Comparison of ENCODE assay signal across 15 mouse cellular contexts in the genomic region with DNA sequence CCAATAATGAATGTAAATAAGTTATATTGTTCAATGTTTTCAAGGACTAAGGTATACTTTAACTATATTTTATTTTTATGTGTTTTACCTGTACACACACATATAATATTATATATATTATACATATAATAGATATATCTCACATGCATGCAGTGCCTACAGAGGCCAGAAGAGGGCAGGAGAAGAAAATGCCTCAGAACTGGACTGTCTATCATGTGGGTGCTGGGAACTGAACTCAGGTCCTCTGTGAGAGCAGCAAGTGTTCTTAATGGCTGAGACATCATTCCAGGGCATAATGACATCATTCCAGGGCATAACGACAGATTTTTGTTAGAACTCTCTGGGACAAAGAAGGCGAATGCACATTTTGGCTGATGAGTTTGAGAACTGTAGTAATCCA. TPM values are rescaled to one million over a fixed set of nuclear protein-coding genes. Genes with fewer than 3 reads are reported as not detected.
DNase-seq lines count a peak whose midpoint lies in the region; ATAC-seq and TF ChIP-seq lines count a peak whose summit lies in the region.
"Had no signal": no experiment of that assay in that cellular context is flagged by ENCODE, and none has a peak within 500 bp of the region (broad histone marks: within the 10 kb centered on the region; RNA-seq: fewer than 3 reads in every experiment).

No protein-coding gene starts in this region.

- DNase-seq in hindbrain, postnatal 0 days (ENCODE audit: low spot score), result no peak
- no peak for DNase-seq in hindbrain, embryonic 11.5 days (ENCODE audit: low spot score)
- DNase-seq in lung, postnatal 10 days, result peak; percentile 17
- DNase-seq in lung, postnatal 14 days, result no peak
- DNase-seq in MEL (ENCODE audit: low read depth, low spot score) (peak; percentile 6), adipocyte (ENCODE audit: low spot score) (peak; percentile 23)
- no peak for DNase-seq in adrenal gland, adult 8-10 months
- DNase-seq: adrenal gland, postnatal 14 days; kidney, adult 2 months; liver, embryonic 13.5 days; right cerebral cortex, postnatal 14 days; thymus, adult 2 months had no signal

- no peak overlapping the region for H3K4me2 ChIP-seq in hindbrain, postnatal 0 days (ENCODE audit: low read depth, low read length)
- no peak overlapping the region for H3K4me2 ChIP-seq in hindbrain, embryonic 11.5 days (replicated peaks; ENCODE audit: low read depth, low read length)
- H3K4me2 ChIP-seq: heart, embryonic 12.5 days; liver, embryonic 13.5 days had no signal

- no peak for TF ChIP-seq EP300 in MEL (IDR thresholded peaks at IDR 0.05; ENCODE audit: low read depth in 1 of 2, low read length in 2 of 2)

- no peaks in the 10 kb centered on the region for H3K36me3 ChIP-seq in hindbrain, postnatal 0 days (ENCODE audit: insufficient read depth, low read length)
- H3K36me3 ChIP-seq in hindbrain, embryonic 11.5 days (ENCODE audit: control insufficient read depth, insufficient read depth, low read length), result no peaks in the 10 kb centered on the region
- no peaks in the 10 kb centered on the region for H3K36me3 ChIP-seq in MEL (ENCODE audit: control insufficient read depth in 1 of 2, insufficient read depth in 2 of 2, low read length in 2 of 2)
- H3K36me3 ChIP-seq: liver, embryonic 13.5 days had no signal

- TF ChIP-seq RAD21 in MEL (IDR thresholded peaks at IDR 0.05; ENCODE audit: low read depth, low read length), result no peak

- H3K4me1 ChIP-seq in hindbrain, postnatal 0 days (ENCODE audit: insufficient read depth, low read length), result 0 out of 2 replicates have a peak, but pooled peaks cover 3% of the 10 kb centered on the region
- H3K4me1 ChIP-seq in hindbrain, embryonic 11.5 days (replicated peaks; ENCODE audit: control insufficient read depth, insufficient read depth, low read length), result no peaks in the 10 kb centered on the region
- H3K4me1 ChIP-seq in MEL (ENCODE audit: control insufficient read depth in 1 of 2, insufficient read depth in 2 of 2, low read length in 2 of 2), result no peaks in the 10 kb centered on the region; a peak in 1 of 4 replicates

- H3K9me3 ChIP-seq in hindbrain, postnatal 0 days (ENCODE audit: low read length), result no peaks in the 10 kb centered on the region
- no peaks in the 10 kb centered on the region for H3K9me3 ChIP-seq in hindbrain, embryonic 11.5 days (ENCODE audit: control insufficient read depth, low read length)
- no peaks in the 10 kb centered on the region for H3K9me3 ChIP-seq in MEL (replicated peaks; ENCODE audit: insufficient read depth, low read length)
- H3K9me3 ChIP-seq: embryonic facial prominence, embryonic 13.5 days; forebrain, embryonic 13.5 days; heart, embryonic 12.5 days; liver, embryonic 13.5 days had no signal

- ATAC-seq in hindbrain, postnatal 0 days, result no peak
- no peak for ATAC-seq in hindbrain, embryonic 11.5 days (ENCODE audit: low FRiP score)
- ATAC-seq: forebrain, embryonic 13.5 days had no signal

- no peaks in the 10 kb centered on the region for H3K27me3 ChIP-seq in hindbrain, postnatal 0 days (ENCODE audit: insufficient read depth, low read length)
- no peaks in the 10 kb centered on the region for H3K27me3 ChIP-seq in hindbrain, embryonic 11.5 days (ENCODE audit: control insufficient read depth, insufficient read depth, low read length)
- no peaks in the 10 kb centered on the region for H3K27me3 ChIP-seq in MEL (ENCODE audit: control insufficient read depth in 1 of 2, insufficient read depth in 2 of 2, low read length in 2 of 2)
- H3K27me3 ChIP-seq: embryonic facial prominence, embryonic 13.5 days; forebrain, embryonic 13.5 days; heart, embryonic 12.5 days had no signal

- no peak overlapping the region for H3K27ac ChIP-seq in hindbrain, postnatal 0 days
- H3K27ac ChIP-seq in hindbrain, embryonic 11.5 days (ENCODE audit: low read depth, low read length), result no peak overlapping the region
- H3K27ac ChIP-seq in MEL (ENCODE audit: control insufficient read depth, low read depth, low read length), result no peak overlapping the region
- H3K27ac ChIP-seq: embryonic facial prominence, embryonic 13.5 days; forebrain, embryonic 13.5 days; liver, embryonic 13.5 days had no signal

- no peak overlapping the region for H3K9ac ChIP-seq in hindbrain, postnatal 0 days (replicated peaks; ENCODE audit: low read length)
- H3K9ac ChIP-seq in hindbrain, embryonic 11.5 days (ENCODE audit: low read depth, low read length), result no peak overlapping the region
- H3K9ac ChIP-seq in MEL (ENCODE audit: control insufficient read depth, low read depth, low read length, poor library complexity, severe bottlenecking), result no peak overlapping the region
- H3K9ac ChIP-seq: embryonic facial prominence, embryonic 13.5 days; heart, embryonic 12.5 days; liver, embryonic 13.5 days had no signal

- no peak for TF ChIP-seq POLR2A in MEL (IDR thresholded peaks at IDR 0.05; ENCODE audit: control insufficient read depth in 1 of 2, insufficient read depth in 1 of 2, low read depth in 1 of 2, low read length in 2 of 2, poor library complexity in 1 of 2)

- TF ChIP-seq CTCF in hindbrain, postnatal 0 days (IDR thresholded peaks at IDR 0.05; ENCODE audit: low read depth), result peak; percentile 48
- 0 out of 6 replicates have a peak, but pooled peaks of 1 of the 3 experiments have one; percentile 14 for TF ChIP-seq CTCF in MEL (IDR thresholded peaks at IDR 0.05 in 2 of 3, conservative IDR thresholded peaks at IDR 0.05 in 1 of 3; ENCODE audit: control insufficient read depth in 1 of 3, insufficient read depth in 1 of 3, low read depth in 2 of 3, low read length in 3 of 3, poor library complexity in 1 of 3, severe bottlenecking in 1 of 3)

- no peak overlapping the region for H3K4me3 ChIP-seq in hindbrain, postnatal 0 days (ENCODE audit: low read length)
- H3K4me3 ChIP-seq in hindbrain, embryonic 11.5 days (ENCODE audit: low read depth, low read length), result no peak overlapping the region
- no peak overlapping the region for H3K4me3 ChIP-seq in MEL (ENCODE audit: control insufficient read depth in 1 of 2, insufficient read depth in 1 of 2, low read depth in 2 of 2, low read length in 2 of 2)
- H3K4me3 ChIP-seq: heart, embryonic 12.5 days; liver, embryonic 13.5 days had no signal

- H3K79me2 ChIP-seq in MEL (ENCODE audit: control insufficient read depth, insufficient read depth, low read length, poor library complexity), result no peaks in the 10 kb centered on the region

- WGBS in hindbrain, postnatal 0 days, result 98% methylated on average over 2 of the region's 2 CpGs
- WGBS in hindbrain, embryonic 11.5 days, result 97% methylated on average over 2 of the region's 2 CpGs

TF ChIP-seq in MEL, 35 proteins besides CTCF, POLR2A, EP300 and RAD21:
- TF ChIP-seq ZC3H11A (IDR thresholded peaks at IDR 0.05; ENCODE audit: low read depth, low read length) (no peak), MAX (IDR thresholded peaks at IDR 0.05; ENCODE audit: low read length) (no peak), NRF1 (IDR thresholded peaks at IDR 0.05; ENCODE audit: insufficient read depth, low read depth, low read length, poor library complexity, severe bottlenecking) (no peak), TCF12 (IDR thresholded peaks at IDR 0.05; ENCODE audit: low read depth, low read length) (no peak), ETS1 (IDR thresholded peaks at IDR 0.05; ENCODE audit: low read depth, low read length) (no peak), GABPA (IDR thresholded peaks at IDR 0.05; ENCODE audit: low read depth, low read length) (no peak), ELF1 (IDR thresholded peaks at IDR 0.05; ENCODE audit: low read depth, low read length) (no peak), MYB (IDR thresholded peaks at IDR 0.05; ENCODE audit: low read depth, low read length) (no peak), TAL1 (IDR thresholded peaks at IDR 0.05; ENCODE audit: low read length) (no peak), TBP (IDR thresholded peaks at IDR 0.05; ENCODE audit: low read depth, low read length) (no peak), NELFE (IDR thresholded peaks at IDR 0.05; ENCODE audit: low read depth, low read length) (no peak), CHD1 (IDR thresholded peaks at IDR 0.05; ENCODE audit: low read depth, low read length) (no peak)

RNA-seq across cellular contexts. Expression of a gene that starts 2.6 kb away (rescaled TPM):
- 193 and 228 TPM in 2 replicates for total RNA-seq in hindbrain, postnatal 0 days (2014; rRNA removed)
- 181 and 195 TPM in 2 replicates for polyA plus RNA-seq in hindbrain, postnatal 0 days (2015; fragmentation: Nextera tagmentation; extraction: Ambion mirVana)
- polyA plus RNA-seq in hindbrain, embryonic 11.5 days (2014; fragmentation: Nextera tagmentation; extraction: Ambion mirVana), result 242 and 302 TPM in 2 replicates
- not detected in 2 replicates for total RNA-seq in MEL (2012; rRNA removed)
- polyA plus RNA-seq in MEL (2012; ENCODE audit: insufficient read depth in 1 of 2, insufficient read length in 2 of 2, low read depth in 1 of 2, low replicate concordance in 2 of 2, missing spikeins in 1 of 2), result not detected
- 10 to 100 TPM in 1 of 4 experiments, 1 to 10 TPM in 3; 5.1 to 11.5 (median 7.9) TPM for total RNA-seq in adrenal gland, adult 8-10 months (2022)

RNA-seq across cellular contexts. Expression of a gene that starts 47.8 kb away (rescaled TPM):
- total RNA-seq in hindbrain, postnatal 0 days (2014; rRNA removed), result 25.1 and 28.1 TPM in 2 replicates
- polyA plus RNA-seq in hindbrain, postnatal 0 days (2015; fragmentation: Nextera tagmentation; extraction: Ambion mirVana), result 27.3 and 30.4 TPM in 2 replicates
- polyA plus RNA-seq in hindbrain, embryonic 11.5 days (2014; fragmentation: Nextera tagmentation; extraction: Ambion mirVana), result 61.9 and 75.6 TPM in 2 replicates
- total RNA-seq in MEL (2012; rRNA removed), result not detected in 2 replicates
- polyA plus RNA-seq in MEL (2012; ENCODE audit: insufficient read depth in 1 of 2, insufficient read length in 2 of 2, low read depth in 1 of 2, low replicate concordance in 2 of 2, missing spikeins in 1 of 2), result not detected
- 10 to 100 TPM; 13.6 to 22.3 (median 19.3) TPM for total RNA-seq in adrenal gland, adult 8-10 months (2022)

Comparison
In these comparisons a context has a peak if more than half of its experiments do, and no peak if none do; other contexts are left out.
1. DNase-seq: peak in lung, postnatal 10 days (single experiment), MEL (single experiment) and adipocyte (single experiment); none in hindbrain, postnatal 0 days (single experiment), hindbrain, embryonic 11.5 days (single experiment), lung, postnatal 14 days (single experiment) and adrenal gland, adult 8-10 months (single experiment).
2. RNA of a gene that starts 2.6 kb away (total RNA-seq): 193 to 228 TPM in hindbrain, postnatal 0 days; 5.1 to 11.5 TPM in adrenal gland, adult 8-10 months and not detected in MEL; every median in the first group is over 10 times any median in the second.
3. RNA of a gene that starts 47.8 kb away (total RNA-seq): 25.1 to 28.1 TPM in hindbrain, postnatal 0 days and 13.6 to 22.3 TPM in adrenal gland, adult 8-10 months; not detected in MEL; every median in the first group is over 10 times any median in the second.